Mouse (Mus musculus): ENCODE results near the gene Zfp777.
A peak's percentile ranks its signal among the peaks of the same experiment; 100 is the strongest.

Zfp777 gene

GRCm38 (mm10) chr6:48025905-48026660 is 22.6 kb downstream of the Zfp777 start:
- no peak for DNase-seq (ENCODE audit: low spot score in 2 of 2)

- no peak for DNase-seq (ENCODE audit: low spot score in 2 of 2)
Observed at GRCm38 (mm10) chr6:48024994-48025345, 23.7 kb downstream of the Zfp777 start.

- DNase-seq (ENCODE audit: low spot score in 2 of 2), result no peak
Observed at GRCm38 (mm10) chr6:48024330-48024993, 24.2 kb downstream of the Zfp777 start.

- DNase-seq (ENCODE audit: low spot score in 2 of 2), result no peak
Observed at GRCm38 (mm10) chr6:48022672-48023071, 26.0 kb downstream of the Zfp777 start.

GRCm38 (mm10) chr6:48021678-48022077 is 27.0 kb downstream of the Zfp777 start:
- DNase-seq (ENCODE audit: low spot score in 2 of 2), result no peak

- peak in 1 of 2 experiments; percentile 20 for DNase-seq (ENCODE audit: low spot score in 2 of 2)
Observed at GRCm38 (mm10) chr6:48020006-48020405, 28.7 kb downstream of the Zfp777 start.

GRCm38 (mm10) chr6:48016841-48017240 is 31.9 kb downstream of the Zfp777 start:
- no peak for DNase-seq (ENCODE audit: low spot score in 2 of 2)

- peak in 1 of 2 experiments; percentile 57 for DNase-seq (ENCODE audit: low spot score in 2 of 2)
Observed at GRCm38 (mm10) chr6:48016090-48016521, 32.6 kb downstream of the Zfp777 start.

GRCm38 (mm10) chr6:48010727-48011126 is 38.0 kb downstream of the Zfp777 start:
- no peak for DNase-seq (ENCODE audit: low spot score in 2 of 2)

- DNase-seq (ENCODE audit: low spot score in 2 of 2), result no peak
Observed at GRCm38 (mm10) chr6:47995661-47996060, 53.0 kb downstream of the Zfp777 start.

- no peak for DNase-seq (ENCODE audit: low spot score in 2 of 2)
Observed at GRCm38 (mm10) chr6:47983936-47984335, 64.8 kb downstream of the Zfp777 start.

GRCm38 (mm10) chr6:47978897-47979368 is 69.8 kb downstream of the Zfp777 start:
- DNase-seq (ENCODE audit: low spot score in 2 of 2), result peak; percentile 50 to 62

- no peak for DNase-seq (ENCODE audit: low spot score in 2 of 2)
Observed at GRCm38 (mm10) chr6:47974599-47974998, 74.1 kb downstream of the Zfp777 start.

All from frontal cortex, postnatal 10 days (tissue).